Mouse (Mus musculus): Measurements from ENCODE around the gene Rundc3b.

Rundc3b gene

GRCm38 (mm10) chr5:8622596-8623231 is at the start of gene Rundc3b:
Gene Rundc3b, minus strand, starts transcription at chr5:8622952.
- peak; percentile 48 to 76 for DNase-seq (ENCODE audit: low spot score in 2 of 2)

- no peak for DNase-seq (ENCODE audit: low spot score in 2 of 2)
Observed at GRCm38 (mm10) chr5:8669606-8670005, 46.9 kb upstream of the Rundc3b start.

GRCm38 (mm10) chr5:8667758-8668474 is 45.2 kb upstream of the Rundc3b start:
- DNase-seq (ENCODE audit: low spot score in 2 of 2), result no peak

GRCm38 (mm10) chr5:8664678-8665077 is 41.9 kb upstream of the Rundc3b start:
- no peak for DNase-seq (ENCODE audit: low spot score in 2 of 2)

GRCm38 (mm10) chr5:8660738-8661151 is 38.0 kb upstream of the Rundc3b start:
- DNase-seq (ENCODE audit: low spot score in 2 of 2), result no peak

GRCm38 (mm10) chr5:8659911-8660737 is 37.4 kb upstream of the Rundc3b start, which contains the start of gene Abcb1a:
Gene Abcb1a, plus strand, starts transcription at chr5:8660077.
- peak in 1 of 2 experiments; percentile 49 for DNase-seq (ENCODE audit: low spot score in 2 of 2)

GRCm38 (mm10) chr5:8652085-8652484 is 29.3 kb upstream of the Rundc3b start:
- DNase-seq (ENCODE audit: low spot score in 2 of 2), result no peak

- no peak for DNase-seq (ENCODE audit: low spot score in 2 of 2)
Observed at GRCm38 (mm10) chr5:8648774-8649173, 26.0 kb upstream of the Rundc3b start.

GRCm38 (mm10) chr5:8648300-8648699 is 25.5 kb upstream of the Rundc3b start:
- no peak for DNase-seq (ENCODE audit: low spot score in 2 of 2)

GRCm38 (mm10) chr5:8634489-8634975 is 11.8 kb upstream of the Rundc3b start:
- DNase-seq (ENCODE audit: low spot score in 2 of 2), result no peak

GRCm38 (mm10) chr5:8632901-8633300 is 10.1 kb upstream of the Rundc3b start:
- DNase-seq (ENCODE audit: low spot score in 2 of 2), result no peak

GRCm38 (mm10) chr5:8622071-8622595 is 619 bp downstream of the Rundc3b start:
- DNase-seq (ENCODE audit: low spot score in 2 of 2), result peak; percentile 5 to 9

- DNase-seq (ENCODE audit: low spot score in 2 of 2), result no peak
Observed at GRCm38 (mm10) chr5:8571118-8571517, 51.6 kb downstream of the Rundc3b start.

- no peak for DNase-seq (ENCODE audit: low spot score in 2 of 2)
Observed at GRCm38 (mm10) chr5:8566867-8567266, 55.9 kb downstream of the Rundc3b start.

GRCm38 (mm10) chr5:8544512-8544911 is 78.2 kb downstream of the Rundc3b start:
- no peak for DNase-seq (ENCODE audit: low spot score in 2 of 2)

- no peak for DNase-seq (ENCODE audit: low spot score in 2 of 2)
Observed at GRCm38 (mm10) chr5:8542631-8543207, 80.0 kb downstream of the Rundc3b start.

- no peak for DNase-seq (ENCODE audit: low spot score in 2 of 2)
Observed at GRCm38 (mm10) chr5:8541120-8542117, 81.3 kb downstream of the Rundc3b start.

- no peak for DNase-seq (ENCODE audit: low spot score in 2 of 2)
Observed at GRCm38 (mm10) chr5:8519006-8519405, 103.7 kb downstream of the Rundc3b start.

- no peak for DNase-seq (ENCODE audit: low spot score in 2 of 2)
Observed at GRCm38 (mm10) chr5:8491778-8492177, 131.0 kb downstream of the Rundc3b start.

GRCm38 (mm10) chr5:8489471-8490110 is 133.2 kb downstream of the Rundc3b start:
- DNase-seq (ENCODE audit: low spot score in 2 of 2), result no peak
